Mouse (Mus musculus): ENCODE measurements around the gene 4930519G04Rik. TPM values are rescaled to one million over a fixed set of nuclear protein-coding genes. Genes with fewer than 3 reads are reported as not detected.

The 4930519G04Rik gene
- polyA plus RNA-seq, 1 experiment from 2014 or later: not detected

DNA sequence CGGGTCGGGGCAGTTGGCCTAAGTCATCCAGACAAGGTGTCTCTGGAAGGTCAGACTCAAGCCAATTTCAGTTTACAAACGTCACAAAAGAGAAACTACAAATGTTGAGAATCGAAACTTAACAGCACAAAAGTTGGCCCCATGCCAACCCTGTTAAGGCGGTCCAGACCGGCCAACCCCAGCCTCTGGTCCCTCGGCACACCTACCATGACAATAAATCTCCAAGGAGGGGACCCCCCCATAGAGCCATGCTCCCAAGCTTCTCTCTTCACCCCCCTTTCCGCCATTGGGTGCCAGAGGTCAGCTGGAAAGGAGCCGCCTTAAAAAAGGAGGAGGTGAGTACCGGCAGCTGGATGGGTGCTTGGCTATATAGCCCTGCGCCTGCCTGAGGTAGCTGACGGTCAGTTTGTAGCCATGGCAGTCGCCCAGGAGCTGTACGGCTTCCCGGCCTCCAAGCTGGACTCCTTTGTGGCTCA is 69.6 kb downstream of the 4930519G04Rik start, which contains the start of gene Oasl1:
TSS of gene Oasl1 (plus strand) at position 243 of the 476 bp plus-strand sequence.
- Histone ChIP-seq H3K4me2 (replicated peaks; ENCODE audit: low read depth, low read length) (no peak within 1 kb of the TSS), H3K4me1 (replicated peaks; ENCODE audit: control insufficient read depth, insufficient read depth, low read length) (no peaks in the 10 kb centered on the region), H3K4me3 (ENCODE audit: low read depth, low read length) (no peak within 1 kb of the TSS), H3K36me3 (ENCODE audit: control insufficient read depth, insufficient read depth, low read length) (no peaks in the 10 kb centered on the region), H3K27ac (ENCODE audit: low read depth, low read length) (no peak within 1 kb of the TSS), H3K9me3 (ENCODE audit: control insufficient read depth, low read length) (no peaks in the 10 kb centered on the region), H3K27me3 (ENCODE audit: control insufficient read depth, insufficient read depth, low read length) (no peaks in the 10 kb centered on the region), H3K9ac (ENCODE audit: low read depth, low read length) (no peak within 1 kb of the TSS)
- ATAC-seq (ENCODE audit: low FRiP score) (no peak), DNase-seq (ENCODE audit: low spot score) (no peak)
- 69% methylated on average over 15 of the region's 15 CpGs for WGBS

GRCm38 (mm10) chr5:114926153-114926684 is 72.8 kb downstream of the 4930519G04Rik start:
- ATAC-seq (ENCODE audit: low FRiP score) (no peak), DNase-seq (ENCODE audit: low spot score) (no peak)
- H3K4me2 ChIP-seq (replicated peaks; ENCODE audit: low read depth, low read length): no peak overlapping the region
- no peaks in the 10 kb centered on the region for H3K36me3 ChIP-seq (ENCODE audit: control insufficient read depth, insufficient read depth, low read length)
- H3K27ac ChIP-seq (ENCODE audit: low read depth, low read length): no peak overlapping the region
- H3K9me3 ChIP-seq (ENCODE audit: control insufficient read depth, low read length): no peaks in the 10 kb centered on the region
- H3K4me3 ChIP-seq (ENCODE audit: low read depth, low read length): no peak overlapping the region
- H3K9ac ChIP-seq (ENCODE audit: low read depth, low read length): no peak overlapping the region
- H3K4me1 ChIP-seq (replicated peaks; ENCODE audit: control insufficient read depth, insufficient read depth, low read length): no peaks in the 10 kb centered on the region
- 75% methylated on average over 1 of the region's 1 CpGs for WGBS
- H3K27me3 ChIP-seq (ENCODE audit: control insufficient read depth, insufficient read depth, low read length): no peaks in the 10 kb centered on the region

DNA sequence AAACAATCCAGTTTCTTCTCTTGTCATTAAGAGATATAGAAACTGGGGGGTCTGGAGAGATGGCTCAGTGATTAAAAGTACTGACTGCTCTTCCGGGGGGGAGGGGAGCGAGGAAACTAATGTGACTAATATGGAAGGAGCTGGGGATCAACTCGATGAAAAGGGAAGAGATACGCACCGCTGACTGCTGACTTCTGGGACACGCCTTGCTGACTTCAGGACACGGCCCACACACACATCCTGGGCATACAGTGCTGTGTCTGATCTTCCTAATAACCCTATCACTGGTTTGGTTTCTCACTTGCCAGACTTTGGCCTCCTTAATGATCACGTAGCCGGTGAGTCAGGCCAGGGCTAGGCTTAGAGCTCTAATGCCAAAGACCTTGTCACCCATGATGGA is 73.3 kb downstream of the 4930519G04Rik start:
- Histone ChIP-seq H3K4me3 (ENCODE audit: low read depth, low read length) (no peak overlapping the region), H3K27ac (ENCODE audit: low read depth, low read length) (no peak overlapping the region), H3K27me3 (ENCODE audit: control insufficient read depth, insufficient read depth, low read length) (no peaks in the 10 kb centered on the region), H3K4me1 (replicated peaks; ENCODE audit: control insufficient read depth, insufficient read depth, low read length) (no peaks in the 10 kb centered on the region), H3K36me3 (ENCODE audit: control insufficient read depth, insufficient read depth, low read length) (no peaks in the 10 kb centered on the region), H3K4me2 (replicated peaks; ENCODE audit: low read depth, low read length) (no peak overlapping the region), H3K9ac (ENCODE audit: low read depth, low read length) (no peak overlapping the region), H3K9me3 (ENCODE audit: control insufficient read depth, low read length) (no peaks in the 10 kb centered on the region)
- DNase-seq (ENCODE audit: low spot score): no peak
- WGBS: 81% methylated on average over 9 of the region's 9 CpGs
- no peak for ATAC-seq (ENCODE audit: low FRiP score)

DNA sequence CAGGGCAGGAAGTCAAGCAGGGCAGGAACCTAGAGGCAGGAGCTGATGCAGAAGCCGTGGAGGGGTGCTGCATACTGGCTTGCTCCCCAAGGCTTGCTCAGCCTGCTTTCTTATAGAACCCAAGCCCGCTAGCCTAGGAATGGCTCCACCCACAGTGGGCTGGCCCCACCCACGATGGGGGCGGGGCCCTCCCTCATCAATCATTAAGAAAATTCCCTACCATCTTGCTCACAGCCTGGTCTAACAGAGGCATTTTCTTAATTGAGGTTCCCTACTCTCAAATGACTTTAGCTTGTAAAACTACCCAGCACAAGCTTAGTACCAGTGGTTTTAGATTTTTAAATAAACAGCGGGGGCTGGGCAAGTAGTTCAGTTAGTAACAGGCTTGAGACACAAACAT is 78.2 kb downstream of the 4930519G04Rik start:
- 65% methylated on average over 5 of the region's 5 CpGs for WGBS
- no peak overlapping the region for H3K4me2 ChIP-seq (replicated peaks; ENCODE audit: low read depth, low read length)
- H3K27me3 ChIP-seq (ENCODE audit: control insufficient read depth, insufficient read depth, low read length): no peaks in the 10 kb centered on the region
- H3K4me3 ChIP-seq (ENCODE audit: low read depth, low read length): no peak overlapping the region
- H3K36me3 ChIP-seq (ENCODE audit: control insufficient read depth, insufficient read depth, low read length): no peaks in the 10 kb centered on the region
- no peak for ATAC-seq (ENCODE audit: low FRiP score)
- no peak for DNase-seq (ENCODE audit: low spot score)
- H3K27ac ChIP-seq (ENCODE audit: low read depth, low read length): no peak overlapping the region
- H3K4me1 ChIP-seq (replicated peaks; ENCODE audit: control insufficient read depth, insufficient read depth, low read length): no peaks in the 10 kb centered on the region
- H3K9ac ChIP-seq (ENCODE audit: low read depth, low read length): no peak overlapping the region
- H3K9me3 ChIP-seq (ENCODE audit: control insufficient read depth, low read length): no peaks in the 10 kb centered on the region

DNA sequence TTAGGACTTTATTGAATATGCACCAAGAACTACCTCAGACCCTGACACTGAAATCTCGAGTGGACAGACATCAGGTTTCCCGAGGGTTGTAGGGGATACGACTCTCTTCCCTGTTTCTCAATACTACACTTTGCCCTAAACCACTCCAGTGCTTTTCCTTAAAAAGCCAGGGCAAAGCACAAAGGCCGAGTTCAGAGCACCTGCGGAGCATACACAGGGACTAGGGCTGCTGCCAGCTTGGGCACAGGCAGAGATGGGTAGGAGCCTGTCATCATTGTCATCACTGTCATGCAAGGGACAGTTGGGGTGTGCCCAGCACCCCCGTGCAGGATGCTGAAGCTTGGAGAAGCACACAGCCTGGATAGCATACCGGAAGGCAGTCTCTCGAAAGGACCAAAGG is 79.7 kb downstream of the 4930519G04Rik start:
- Histone ChIP-seq H3K9me3 (ENCODE audit: control insufficient read depth, low read length) (no peaks in the 10 kb centered on the region), H3K4me1 (replicated peaks; ENCODE audit: control insufficient read depth, insufficient read depth, low read length) (no peaks in the 10 kb centered on the region), H3K36me3 (ENCODE audit: control insufficient read depth, insufficient read depth, low read length) (no peaks in the 10 kb centered on the region), H3K27me3 (ENCODE audit: control insufficient read depth, insufficient read depth, low read length) (no peaks in the 10 kb centered on the region), H3K9ac (ENCODE audit: low read depth, low read length) (no peak overlapping the region), H3K4me2 (replicated peaks; ENCODE audit: low read depth, low read length) (no peak overlapping the region), H3K27ac (ENCODE audit: low read depth, low read length) (no peak overlapping the region), H3K4me3 (ENCODE audit: low read depth, low read length) (no peak overlapping the region)
- WGBS: 83% methylated on average over 8 of the region's 8 CpGs
- ATAC-seq (ENCODE audit: low FRiP score) (no peak), DNase-seq (ENCODE audit: low spot score) (no peak)

Other genes starting within 250 kb of the 4930519G04Rik start
- gene Trpv4, start 195.2 kb upstream of the 4930519G04Rik start, polyA plus RNA-seq (2014; fragmentation: Nextera tagmentation; extraction: Ambion mirVana): 0.38 and 0.85 TPM in 2 replicates
- gene Gltp, start 162.7 kb upstream of the 4930519G04Rik start, polyA plus RNA-seq (2014; fragmentation: Nextera tagmentation; extraction: Ambion mirVana): 62.6 and 64.4 TPM in 2 replicates
- gene Tchp, start 145.9 kb upstream of the 4930519G04Rik start, polyA plus RNA-seq (2014; fragmentation: Nextera tagmentation; extraction: Ambion mirVana): 13.3 and 15.8 TPM in 2 replicates
- gene Ankrd13a, start 79.0 kb upstream of the 4930519G04Rik start, polyA plus RNA-seq (2014; fragmentation: Nextera tagmentation; extraction: Ambion mirVana): 71.0 and 71.7 TPM in 2 replicates
- 36.3 and 42.2 TPM in 2 replicates for gene Git2, start 78.1 kb upstream of the 4930519G04Rik start, polyA plus RNA-seq (2014; fragmentation: Nextera tagmentation; extraction: Ambion mirVana)
- 163 and 167 TPM in 2 replicates for gene 1500011B03Rik, start 30.2 kb upstream of the 4930519G04Rik start, polyA plus RNA-seq (2014; fragmentation: Nextera tagmentation; extraction: Ambion mirVana)
- gene Gm9936, start 5.0 kb downstream of the 4930519G04Rik start, polyA plus RNA-seq (2014; fragmentation: Nextera tagmentation; extraction: Ambion mirVana): 0.40 and 0.69 TPM in 2 replicates
- 0.92 and 1.5 TPM in 2 replicates for gene Oasl2, start 43.3 kb downstream of the 4930519G04Rik start, polyA plus RNA-seq (2014; fragmentation: Nextera tagmentation; extraction: Ambion mirVana)
- 0.25 and 0.39 TPM in 2 replicates for gene Oasl1, start 69.6 kb downstream of the 4930519G04Rik start, polyA plus RNA-seq (2014; fragmentation: Nextera tagmentation; extraction: Ambion mirVana)
- 48.1 and 57.4 TPM in 2 replicates for gene 2210016L21Rik, start 88.5 kb downstream of the 4930519G04Rik start, polyA plus RNA-seq (2014; fragmentation: Nextera tagmentation; extraction: Ambion mirVana)
- gene Hnf1a, start 117.4 kb downstream of the 4930519G04Rik start, polyA plus RNA-seq (2014; fragmentation: Nextera tagmentation; extraction: Ambion mirVana): 0.04 TPM in 1 of 2 replicates, not detected in the other
- gene Sppl3, start 157.5 kb downstream of the 4930519G04Rik start, polyA plus RNA-seq (2014; fragmentation: Nextera tagmentation; extraction: Ambion mirVana): 21.0 and 22.4 TPM in 2 replicates
- gene Gm10401, start 244.6 kb downstream of the 4930519G04Rik start, polyA plus RNA-seq (2014; fragmentation: Nextera tagmentation; extraction: Ambion mirVana): 24.9 and 34.4 TPM in 2 replicates